Mouse (Mus musculus) midbrain, embryonic 14.5 days (tissue): ENCODE results near the gene Macrod2. TPM values are rescaled to one million over a fixed set of nuclear protein-coding genes. Genes with fewer than 3 reads are reported as not detected.

Experiments
- ATAC-seq: fragments of 200-750 bp; cut with Nextera tagmentation; 2 replicates; pipeline ENCODE4 v1.8.0; 2017; ENCODE audit warnings: moderate number of reproducible peaks, moderate library complexity; ENCODE audit not compliant: low FRiP score, low TSS enrichment
- DNase-seq: peaks from one replicate; pipeline ENCODE4 v3.0.0-alpha.2; 2015
- H3K27ac ChIP-seq: fragments of 300-500 bp; sonication (generic); replicated peaks from 2 replicates; pipeline ENCODE4 v1.5.1; 2014; ENCODE audit warnings: mild to moderate bottlenecking, low read depth, low read length, moderate library complexity
- H3K27me3 ChIP-seq: fragments of 300-500 bp; sonication (generic); 2 replicates; pipeline ENCODE4 v1.6.1; 2014; ENCODE audit warnings: low read length, control low read depth, mixed read lengths; ENCODE audit not compliant: control insufficient read depth, insufficient read depth
- H3K36me3 ChIP-seq: fragments of 300-500 bp; sonication (generic); 2 replicates; pipeline ENCODE4 v1.6.1; 2014; ENCODE audit warnings: low read length, control low read depth; ENCODE audit not compliant: control insufficient read depth, insufficient read depth
- H3K4me1 ChIP-seq: fragments of 300-500 bp; sonication (generic); 2 replicates; pipeline ENCODE4 v1.6.1; 2014; ENCODE audit warnings: mild to moderate bottlenecking, antibody characterized with exemption, low read length, control low read depth; ENCODE audit not compliant: control insufficient read depth, insufficient read depth
- H3K4me2 ChIP-seq: fragments of 300-500 bp; sonication (generic); 2 replicates; pipeline ENCODE4 v1.6.1; 2014; ENCODE audit warnings: mild to moderate bottlenecking, low read length, moderate library complexity
- H3K4me3 ChIP-seq: fragments of 300-500 bp; sonication (generic); replicated peaks from 2 replicates; pipeline ENCODE4 v1.5.1; 2014; ENCODE audit warnings: low read depth, low read length
- H3K9ac ChIP-seq: fragments of 300-500 bp; sonication (generic); replicated peaks from 2 replicates; pipeline ENCODE4 v1.6.1; 2014; ENCODE audit warnings: mild to moderate bottlenecking, low read length, moderate library complexity
- H3K9me3 ChIP-seq: fragments of 300-500 bp; sonication (generic); 2 replicates; pipeline ENCODE4 v1.6.1; 2016; ENCODE audit warnings: low read length, control low read depth, mixed read lengths; ENCODE audit not compliant: control insufficient read depth
- WGBS: fragments of 180-500 bp; shearing (Covaris S2); extraction: QIAGEN DNeasy Blood & Tissue Kit; methylation state at CpG from one replicate; pipeline ENCODE4 v1.1.7; 2014; 5-methylcytosine and 5-hydroxymethylcytosine counted together
- polyA plus RNA-seq: library from polyadenylated mRNA; unstranded; fragments of >200 nt; fragmentation: Nextera tagmentation; extraction: Ambion mirVana; gene quantifications from 2 replicates; pipeline ENCODE4 v1.2.1, GENCODE M21; 2014

Gene Macrod2
- polyA plus RNA-seq, 1 experiment from 2014 or later, result 61.4 TPM

GRCm38 (mm10) chr2:140621730-140622337, 226.7 kb downstream of the Macrod2 start:
- Histone ChIP-seq H3K27me3 (no peaks in the 10 kb centered on the region), H3K4me2 (no peak overlapping the region), H3K36me3 (no peaks in the 10 kb centered on the region), H3K9ac (no peak overlapping the region), H3K4me1 (no peaks in the 10 kb centered on the region), H3K27ac (no peak overlapping the region), H3K9me3 (no peaks in the 10 kb centered on the region), H3K4me3 (no peak overlapping the region)
- DNase-seq (no peak), ATAC-seq (no peak)
- 76% methylated on average over 2 of the region's 2 CpGs for WGBS

- H3K36me3 ChIP-seq, result peaks cover 4% of the 10 kb centered on the region; the same call in 1 of the 2 replicates
- no peak overlapping the region for H3K4me3 ChIP-seq
- H3K4me2 ChIP-seq, result no peak overlapping the region
- H3K27me3 ChIP-seq, result no peaks in the 10 kb centered on the region
- no peak overlapping the region for H3K9ac ChIP-seq
- ATAC-seq, result peak; percentile 66; the same call in 1 of the 2 replicates
- no peak overlapping the region for H3K27ac ChIP-seq
- H3K9me3 ChIP-seq, result no peaks in the 10 kb centered on the region
- peak; percentile 60 for DNase-seq
- peaks cover 18% of the 10 kb centered on the region; the same call in 1 of the 2 replicates for H3K4me1 ChIP-seq
These were observed 258.4 kb downstream of the Macrod2 start for GRCm38 (mm10) chr2:140653481-140653880.

- ATAC-seq, result peak; percentile 38; the same call in 1 of the 2 replicates
- Histone ChIP-seq H3K27ac (no peak overlapping the region), H3K4me1 (peaks cover 18% of the 10 kb centered on the region; the same call in 1 of the 2 replicates), H3K27me3 (no peaks in the 10 kb centered on the region), H3K36me3 (peaks cover 9% of the 10 kb centered on the region; the same call in 1 of the 2 replicates), H3K9me3 (no peaks in the 10 kb centered on the region), H3K9ac (no peak overlapping the region), H3K4me2 (no peak overlapping the region), H3K4me3 (no peak overlapping the region)
- 16% methylated on average over 2 of the region's 2 CpGs for WGBS
- no peak for DNase-seq
These were observed 258.9 kb downstream of the Macrod2 start for GRCm38 (mm10) chr2:140653978-140654377.

GRCm38 (mm10) chr2:140662673-140663072, 267.6 kb downstream of the Macrod2 start:
- Histone ChIP-seq H3K9me3 (no peaks in the 10 kb centered on the region), H3K4me1 (peaks cover 31% of the 10 kb centered on the region), H3K36me3 (peaks cover 42% of the 10 kb centered on the region), H3K9ac (no peak overlapping the region), H3K4me3 (no peak overlapping the region), H3K4me2 (no peak overlapping the region), H3K27ac (no peak overlapping the region), H3K27me3 (no peaks in the 10 kb centered on the region)
- DNase-seq (no peak), ATAC-seq (no peak)
- 87% methylated on average over 5 of the region's 5 CpGs for WGBS

GRCm38 (mm10) chr2:140664381-140664780, 269.3 kb downstream of the Macrod2 start:
- no peak for DNase-seq
- WGBS, result 92% methylated on average over 4 of the region's 4 CpGs
- Histone ChIP-seq H3K36me3 (peaks cover 31% of the 10 kb centered on the region), H3K9ac (no peak overlapping the region), H3K4me2 (no peak overlapping the region), H3K4me1 (peaks cover 30% of the 10 kb centered on the region), H3K27ac (no peak overlapping the region), H3K4me3 (no peak overlapping the region), H3K9me3 (no peaks in the 10 kb centered on the region), H3K27me3 (no peaks in the 10 kb centered on the region)
- ATAC-seq, result no peak

GRCm38 (mm10) chr2:140666846-140667245, 271.7 kb downstream of the Macrod2 start:
- Histone ChIP-seq H3K36me3 (peaks cover 8% of the 10 kb centered on the region; the same call in 1 of the 2 replicates), H3K4me1 (peaks cover 30% of the 10 kb centered on the region), H3K4me3 (peak overlapping the region; percentile 70), H3K27me3 (no peaks in the 10 kb centered on the region), H3K9ac (peak overlapping the region; percentile 49; the same call in 1 of the 2 replicates), H3K4me2 (peak overlapping the region; percentile 55), H3K9me3 (no peaks in the 10 kb centered on the region), H3K27ac (no peak overlapping the region)
- ATAC-seq (no peak), DNase-seq (peak; percentile 40)
- WGBS, result 15% methylated on average over 7 of the region's 7 CpGs

GRCm38 (mm10) chr2:140667261-140668047, 272.3 kb downstream of the Macrod2 start:
- Histone ChIP-seq H3K4me3 (peak overlapping the region; percentile 70), H3K27me3 (no peaks in the 10 kb centered on the region), H3K4me2 (peak overlapping the region; percentile 55), H3K9me3 (no peaks in the 10 kb centered on the region), H3K9ac (peak overlapping the region; percentile 49), H3K4me1 (peaks cover 30% of the 10 kb centered on the region), H3K27ac (0 out of 2 replicates have a peak overlapping the region, but pooled peaks have one; percentile 26), H3K36me3 (peaks cover 8% of the 10 kb centered on the region; the same call in 1 of the 2 replicates)
- DNase-seq (peak; percentile 50), ATAC-seq (no peak)
- 13% methylated on average over 13 of the region's 13 CpGs for WGBS

- under 1% methylated on average over 8 of the region's 8 CpGs for WGBS
- DNase-seq (peak; percentile 94), ATAC-seq (peak; percentile 74)
- Histone ChIP-seq H3K4me3 (peak overlapping the region; percentile 70), H3K27ac (peak overlapping the region; percentile 78), H3K9me3 (no peaks in the 10 kb centered on the region), H3K36me3 (no peaks in the 10 kb centered on the region), H3K27me3 (no peaks in the 10 kb centered on the region), H3K9ac (peak overlapping the region; percentile 49), H3K4me2 (peak overlapping the region; percentile 55), H3K4me1 (peaks cover 30% of the 10 kb centered on the region)
These were observed 273.2 kb downstream of the Macrod2 start for GRCm38 (mm10) chr2:140668311-140668710.
